Mouse (Mus musculus) splenic B cell, adult 2 months (primary cell): Measurements from ENCODE around the gene Fam13a.
A peak's percentile ranks its signal among the peaks of the same experiment; 100 is the strongest.

Experiments
- DNase-seq: peaks from one replicate; pipeline ENCODE4 v3.0.0-alpha.2; 2011; ENCODE audit warnings: low read depth, low spot score
- H3K27me3 ChIP-seq: 2 replicates; pipeline ENCODE4 v1.6.1; 2012; ENCODE audit warnings: mild to moderate bottlenecking, low read length, moderate library complexity, mixed read lengths; ENCODE audit not compliant: control insufficient read depth, poor library complexity, insufficient read depth, severe bottlenecking
- H3K36me3 ChIP-seq: 2 replicates; pipeline ENCODE4 v1.6.1; 2012; ENCODE audit warnings: mild to moderate bottlenecking, low read length, moderate library complexity, mixed read lengths; ENCODE audit not compliant: control insufficient read depth, poor library complexity, insufficient read depth, severe bottlenecking

Fam13a gene

GRCm38 (mm10) chr6:58932515-58933188, 91.7 kb downstream of the Fam13a start:
- no peak for DNase-seq
- H3K27me3 ChIP-seq = no peaks in the 10 kb centered on the region
- H3K36me3 ChIP-seq = no peaks in the 10 kb centered on the region

GRCm38 (mm10) chr6:58931149-58931548, 93.2 kb downstream of the Fam13a start:
- no peak for DNase-seq
- H3K36me3 ChIP-seq = no peaks in the 10 kb centered on the region
- H3K27me3 ChIP-seq = no peaks in the 10 kb centered on the region

GRCm38 (mm10) chr6:58929911-58930431, 94.4 kb downstream of the Fam13a start:
- DNase-seq = no peak
- no peaks in the 10 kb centered on the region for H3K36me3 ChIP-seq

GRCm38 (mm10) chr6:58927881-58928280, 96.5 kb downstream of the Fam13a start:
- DNase-seq = no peak
- H3K27me3 ChIP-seq = no peaks in the 10 kb centered on the region
- H3K36me3 ChIP-seq = no peaks in the 10 kb centered on the region

More at GRCm38 (mm10) chr6:58929911-58930431, 94.4 kb downstream of the Fam13a start:
- no peaks in the 10 kb centered on the region for H3K27me3 ChIP-seq

GRCm38 (mm10) chr6:58922511-58922910, 101.8 kb downstream of the Fam13a start:
- Histone ChIP-seq H3K36me3 (peaks cover 8% of the 10 kb centered on the region), H3K27me3 (no peaks in the 10 kb centered on the region)
- no peak for DNase-seq

- Histone ChIP-seq H3K36me3 (peaks cover 8% of the 10 kb centered on the region), H3K27me3 (no peaks in the 10 kb centered on the region)
- DNase-seq = peak; percentile 5
Observed at GRCm38 (mm10) chr6:58921623-58922022, 102.7 kb downstream of the Fam13a start.

GRCm38 (mm10) chr6:58920735-58921134, 103.6 kb downstream of the Fam13a start:
- DNase-seq = no peak
- Histone ChIP-seq H3K27me3 (no peaks in the 10 kb centered on the region), H3K36me3 (peaks cover 11% of the 10 kb centered on the region)

- peaks cover 10% of the 10 kb centered on the region for H3K36me3 ChIP-seq
- DNase-seq = no peak
- H3K27me3 ChIP-seq = no peaks in the 10 kb centered on the region
Observed at GRCm38 (mm10) chr6:58916498-58916897, 107.9 kb downstream of the Fam13a start.

- no peaks in the 10 kb centered on the region for H3K27me3 ChIP-seq
- peaks cover 7% of the 10 kb centered on the region; the same call in 1 of the 2 replicates for H3K36me3 ChIP-seq
- DNase-seq = no peak
Observed at GRCm38 (mm10) chr6:58913971-58914370, 110.4 kb downstream of the Fam13a start.

- Histone ChIP-seq H3K27me3 (no peaks in the 10 kb centered on the region), H3K36me3 (peaks cover 7% of the 10 kb centered on the region; the same call in 1 of the 2 replicates)
- no peak for DNase-seq
Observed at GRCm38 (mm10) chr6:58913551-58913950, 110.8 kb downstream of the Fam13a start.

- Histone ChIP-seq H3K27me3 (no peaks in the 10 kb centered on the region), H3K36me3 (peaks cover 4% of the 10 kb centered on the region; the same call in 1 of the 2 replicates)
- no peak for DNase-seq
Observed at GRCm38 (mm10) chr6:58912842-58913241, 111.5 kb downstream of the Fam13a start.

GRCm38 (mm10) chr6:58907791-58908190, 116.6 kb downstream of the Fam13a start:
- Histone ChIP-seq H3K27me3 (no peaks in the 10 kb centered on the region), H3K36me3 (peaks cover 3% of the 10 kb centered on the region; the same call in 1 of the 2 replicates)
- no peak for DNase-seq

- no peak for DNase-seq
- H3K27me3 ChIP-seq = no peaks in the 10 kb centered on the region
- peaks cover 3% of the 10 kb centered on the region; the same call in 1 of the 2 replicates for H3K36me3 ChIP-seq
Observed at GRCm38 (mm10) chr6:58907336-58907735, 117.0 kb downstream of the Fam13a start.

GRCm38 (mm10) chr6:58906852-58907261, 117.5 kb downstream of the Fam13a start, which contains the start of gene Nap1l5:
Gene Nap1l5, minus strand, starts transcription at chr6:58907076.
- DNase-seq = no peak
- Histone ChIP-seq H3K27me3 (no peaks in the 10 kb centered on the region), H3K36me3 (peaks cover 6% of the 10 kb centered on the region; the same call in 1 of the 2 replicates)

- DNase-seq = no peak
- Histone ChIP-seq H3K36me3 (peaks cover 8% of the 10 kb centered on the region; the same call in 1 of the 2 replicates), H3K27me3 (no peaks in the 10 kb centered on the region)
Observed at GRCm38 (mm10) chr6:58904551-58904950, 119.8 kb downstream of the Fam13a start.
